ENCODE assay signal across 20 mouse cellular contexts in the genomic region with DNA sequence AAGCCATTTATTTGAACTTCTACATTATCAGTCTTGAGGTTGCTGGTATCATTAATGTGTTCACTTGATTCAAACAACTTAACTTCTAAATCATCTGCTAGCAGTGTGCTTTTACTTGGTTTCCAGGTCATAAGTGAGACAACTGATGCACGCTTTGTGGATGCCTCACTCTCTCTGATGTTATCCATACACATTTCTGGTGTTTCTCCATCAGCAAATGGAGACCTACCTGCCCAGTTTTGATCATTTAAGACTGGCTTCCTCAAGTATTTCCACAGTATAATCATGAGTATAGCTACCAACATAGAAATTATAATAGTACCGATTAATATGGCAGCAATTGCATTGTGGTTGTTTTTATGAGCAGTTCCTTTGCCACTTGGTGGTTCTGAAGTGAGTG. TPM values are rescaled to one million over a fixed set of nuclear protein-coding genes. Genes with fewer than 3 reads are reported as not detected.
"Had no signal": no experiment of that assay in that cellular context is flagged by ENCODE, and none has a peak within 500 bp of the region (broad histone marks: within the 10 kb centered on the region; RNA-seq: fewer than 3 reads in every experiment).

No protein-coding gene starts in this region.

- DNase-seq: retina, postnatal 1 day; right cerebral cortex, adult 18-20 months; right cerebral cortex, postnatal 14 days; right cerebral cortex, postnatal 25 days; right cerebral cortex, postnatal 4 days; spleen, adult 18-20 months; thymus, adult 18-20 months; thymus, adult 2 months; thymus, postnatal 25 days; thymus, postnatal 36 days; thymus, postnatal 4 days had no signal

- H3K9ac ChIP-seq: neural tube, embryonic 12.5 days; neural tube, embryonic 13.5 days; neural tube, embryonic 15.5 days; stomach, embryonic 15.5 days had no signal

- H3K4me1 ChIP-seq: neural tube, embryonic 12.5 days; neural tube, embryonic 13.5 days; neural tube, embryonic 15.5 days; stomach, embryonic 15.5 days had no signal

- H3K27me3 ChIP-seq: neural tube, embryonic 12.5 days; neural tube, embryonic 13.5 days; neural tube, embryonic 15.5 days; stomach, embryonic 15.5 days had no signal

- H3K4me2 ChIP-seq: neural tube, embryonic 12.5 days; neural tube, embryonic 13.5 days; neural tube, embryonic 15.5 days; stomach, embryonic 15.5 days had no signal

- H3K9me3 ChIP-seq: neural tube, embryonic 12.5 days; neural tube, embryonic 13.5 days; neural tube, embryonic 15.5 days; stomach, embryonic 15.5 days had no signal

- H3K4me3 ChIP-seq: neural tube, embryonic 12.5 days; neural tube, embryonic 13.5 days; neural tube, embryonic 15.5 days; stomach, embryonic 15.5 days had no signal

- H3K27ac ChIP-seq: neural tube, embryonic 12.5 days; neural tube, embryonic 13.5 days; neural tube, embryonic 15.5 days; stomach, embryonic 15.5 days; stomach, postnatal 0 days had no signal

- H3K36me3 ChIP-seq: neural tube, embryonic 12.5 days; neural tube, embryonic 15.5 days; stomach, embryonic 15.5 days had no signal

RNA-seq across cellular contexts. Expression of gene Evi2b, which starts 7.8 kb away (rescaled TPM):
- polyA plus RNA-seq: neural tube, embryonic 12.5 days; neural tube, embryonic 14.5 days had no signal

RNA-seq across cellular contexts. Expression of gene Omg, which starts 11.9 kb away (rescaled TPM):
- polyA plus RNA-seq: small intestine, adult 2 months; spleen, adult 2 months; testis, adult 2 months had no signal

RNA-seq across cellular contexts. Expression of gene Evi2, which starts 14.6 kb away (rescaled TPM):
- polyA plus RNA-seq: testis, adult 2 months had no signal
